Mouse (Mus musculus) G1E (cell line): Measurements from ENCODE around the gene Oxct2a. TPM values are rescaled to one million over a fixed set of nuclear protein-coding genes. Genes with fewer than 3 reads are reported as not detected.
A peak's percentile ranks its signal among the peaks of the same experiment; 100 is the strongest.
"Not testable (repeated sequence)": the region's sequence is repeated elsewhere in the genome, so short reads cannot be mapped to it uniquely, and the experiment has no call there.

Experiments used
- ATAC-seq: 2 replicates; pipeline ENCODE4 v1.8.0; 2016; ENCODE audit warnings: mild to moderate bottlenecking; ENCODE audit not compliant: insufficient number of reproducible peaks, poor library complexity, low FRiP score, severe bottlenecking; ENCODE audit errors: extremely low read depth
- DNase-seq: peaks from one replicate; pipeline ENCODE4 v3.0.0; 2012; ENCODE audit warnings: low spot score
- H3K27me3 ChIP-seq: 2 replicates; pipeline ENCODE4 v1.6.1; 2012; ENCODE audit warnings: mild to moderate bottlenecking, low read length, inconsistent platforms; ENCODE audit not compliant: insufficient read depth
- H3K36me3 ChIP-seq: replicated peaks from 2 replicates; pipeline ENCODE3; 2012; ENCODE audit warnings: mild to moderate bottlenecking, inconsistent platforms
- H3K4me1 ChIP-seq: 2 replicates; pipeline ENCODE4 v1.6.1; 2012; ENCODE audit warnings: low read depth, low read length, inconsistent platforms, mixed read lengths; ENCODE audit not compliant: insufficient read depth
- H3K4me3 ChIP-seq: 2 replicates; pipeline ENCODE4 v1.5.1; 2012; ENCODE audit warnings: low read depth, mild to moderate bottlenecking, inconsistent platforms, low read length, moderate library complexity, mixed read lengths
- H3K9me3 ChIP-seq: replicated peaks from 2 replicates; pipeline ENCODE4 v1.6.1; 2012; ENCODE audit warnings: inconsistent platforms
- CTCF ChIP-seq: IDR thresholded peaks from 2 replicates; pipeline ENCODE4 v1.5.1; 2012; ENCODE audit warnings: low read depth, low read length, inconsistent platforms, mixed read lengths
- GATA1 ChIP-seq: IDR thresholded peaks from 2 replicates; pipeline ENCODE4 v1.6.1; 2012; ENCODE audit warnings: borderline replicate concordance, low read length, inconsistent platforms, mixed read lengths
- GATA2 ChIP-seq: IDR thresholded peaks from 2 replicates; pipeline ENCODE4 v1.6.1; 2012; ENCODE audit warnings: low read depth, low read length, inconsistent platforms, borderline replicate concordance
- POLR2AphosphoS5 ChIP-seq: IDR thresholded peaks from 2 replicates; pipeline ENCODE4 v1.6.1; 2012; ENCODE audit warnings: low read depth, low read length, inconsistent platforms; ENCODE audit not compliant: insufficient replicate concordance
- TAL1 ChIP-seq: conservative IDR thresholded peaks from 2 replicates; pipeline ENCODE4 v1.6.1; 2012; ENCODE audit warnings: low read depth, low read length, inconsistent platforms, mixed read lengths
- polyA plus RNA-seq: library from polyadenylated mRNA; stranded (reverse); fragments of >175 nt; gene quantifications from 2 replicates; pipeline ENCODE4 v1.2.3, GENCODE M21; 2012
- total RNA-seq, 2 experiments: library from RNA; stranded (forward) in 1 of 2; stranded (reverse) in 1 of 2; fragments of 200-1000 nt in 1 of 2; fragments of >200 nt in 1 of 2; fragmentation: Nextera tagmentation in 1 of 2; gene quantifications; 2 replicates each; pipeline ENCODE4 v1.2.3; 2014 to 2017

Gene Oxct2a
- total and polyA plus RNA-seq, 3 experiments, result 0.33 TPM; not detected in 2

DNA sequence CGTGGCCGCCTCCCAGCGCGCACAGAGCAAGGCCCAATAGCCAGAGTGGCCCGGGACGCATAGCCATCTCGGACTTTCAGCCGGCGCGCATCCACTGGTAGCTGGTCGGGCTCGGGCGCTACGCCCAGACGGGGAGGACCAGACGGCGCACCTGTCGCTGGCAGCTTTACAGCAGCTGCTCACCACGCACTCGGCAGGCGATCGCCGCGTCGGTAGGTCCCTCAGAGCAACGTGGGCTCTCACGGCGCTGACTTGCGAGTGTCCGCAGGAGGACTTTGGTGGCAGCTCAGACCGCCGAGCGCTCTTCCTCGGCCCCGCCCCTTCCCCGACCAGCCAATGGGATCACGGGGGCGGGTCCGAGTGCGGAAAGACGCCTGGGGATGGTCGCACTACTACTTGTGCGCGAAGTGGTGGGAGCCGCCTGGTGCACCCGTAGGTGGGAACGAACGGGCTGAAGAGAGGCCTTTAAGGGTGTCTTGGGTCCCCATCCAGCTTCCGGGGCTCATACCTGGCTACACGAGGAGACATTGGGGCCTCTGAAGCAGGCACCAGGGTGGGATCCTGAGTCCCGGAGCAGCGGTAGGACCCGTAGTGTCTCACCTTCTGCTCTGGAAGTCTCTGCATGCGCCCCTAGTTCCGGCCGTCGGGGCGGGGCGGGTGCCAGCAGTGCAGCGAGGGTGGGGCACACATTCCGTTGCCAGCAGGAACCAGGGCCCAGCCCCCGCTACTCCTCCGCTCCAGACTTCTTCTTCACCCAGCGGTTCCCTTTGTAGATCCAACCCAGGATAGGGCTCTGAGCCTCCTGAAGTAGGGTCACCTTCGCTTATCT is 19.4 kb upstream of the Oxct2a start, which contains the start of gene Bmp8a:
TSS of gene Bmp8a (minus strand) at position 611 of the 829 bp plus-strand sequence.
- peaks cover 15% of the 10 kb centered on the region for H3K4me1 ChIP-seq
- DNase-seq (peak; percentile 62), ATAC-seq (peak; percentile 67)
- H3K27me3 ChIP-seq, result peaks cover 43% of the 10 kb centered on the region
- peak within 1 kb of the TSS; percentile 69 for H3K4me3 ChIP-seq
- no peak for TF ChIP-seq TAL1
- no peak for TF ChIP-seq GATA2
- TF ChIP-seq GATA1, result no peak
- TF ChIP-seq CTCF, result no peak
- H3K36me3 ChIP-seq, result no peaks in the 10 kb centered on the region
- peaks cover 8% of the 10 kb centered on the region for H3K9me3 ChIP-seq

DNA sequence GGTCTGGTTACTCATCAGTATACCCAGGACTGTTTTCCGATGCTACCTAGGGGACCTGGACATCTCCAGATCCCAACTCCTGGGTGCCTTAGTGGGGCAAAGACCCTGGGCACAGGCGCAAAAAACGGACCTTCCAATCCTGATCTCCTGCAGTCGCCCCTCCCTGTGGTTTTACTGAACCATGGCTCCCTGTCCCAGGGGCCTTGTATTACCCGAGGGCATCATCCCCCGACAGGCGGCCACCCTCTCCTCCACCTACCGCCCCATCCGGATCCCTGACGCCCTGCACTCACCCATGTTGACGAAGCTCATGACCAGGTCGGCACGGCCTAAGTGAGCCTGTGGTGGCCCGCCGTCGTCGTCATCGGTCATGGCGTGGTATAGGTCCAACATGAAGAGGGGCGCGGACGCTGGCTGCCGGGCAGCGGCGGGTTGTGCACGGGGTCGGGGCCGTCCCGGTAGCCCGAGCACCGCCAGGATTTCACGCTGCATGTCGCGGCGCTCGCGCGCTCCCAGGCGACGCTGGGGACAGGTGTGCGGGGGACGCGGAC is 18.7 kb upstream of the Oxct2a start:
- Histone ChIP-seq H3K27me3 (peaks cover 43% of the 10 kb centered on the region), H3K9me3 (peaks cover 8% of the 10 kb centered on the region), H3K36me3 (no peaks in the 10 kb centered on the region), H3K4me3 (peak overlapping the region; percentile 69; the same call in 1 of the 2 replicates), H3K4me1 (peaks cover 15% of the 10 kb centered on the region)
- DNase-seq (no peak), ATAC-seq (no peak)
- no peak for TF ChIP-seq TAL1
- TF ChIP-seq GATA2, result no peak

DNA sequence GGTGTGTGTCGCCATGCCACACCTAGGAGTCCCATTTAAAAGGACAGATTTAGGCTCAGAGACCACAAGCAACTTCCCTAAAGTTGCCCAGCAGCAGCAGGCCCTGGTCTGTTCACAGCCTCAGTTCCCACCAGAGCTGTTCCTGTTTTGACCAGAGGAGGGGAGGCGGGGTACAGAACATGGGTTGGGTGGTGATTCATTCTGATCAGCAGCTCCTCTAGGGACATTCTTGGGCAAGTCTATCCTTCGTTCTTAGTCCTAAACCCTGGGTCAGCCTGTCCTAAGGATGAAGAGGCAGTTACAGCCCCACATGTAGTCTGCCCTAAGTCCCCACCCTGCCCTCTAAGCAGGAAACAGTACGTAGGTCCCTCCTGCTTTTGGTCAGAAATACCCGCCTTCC is 16.8 kb upstream of the Oxct2a start:
- peaks cover 15% of the 10 kb centered on the region for H3K4me1 ChIP-seq
- TF ChIP-seq TAL1 (no peak), GATA1 (no peak)
- peaks cover 8% of the 10 kb centered on the region for H3K9me3 ChIP-seq
- peaks cover 50% of the 10 kb centered on the region for H3K27me3 ChIP-seq
- DNase-seq, result no peak
- ATAC-seq, result no peak
- no peak overlapping the region for H3K4me3 ChIP-seq
- H3K36me3 ChIP-seq, result no peaks in the 10 kb centered on the region

DNA sequence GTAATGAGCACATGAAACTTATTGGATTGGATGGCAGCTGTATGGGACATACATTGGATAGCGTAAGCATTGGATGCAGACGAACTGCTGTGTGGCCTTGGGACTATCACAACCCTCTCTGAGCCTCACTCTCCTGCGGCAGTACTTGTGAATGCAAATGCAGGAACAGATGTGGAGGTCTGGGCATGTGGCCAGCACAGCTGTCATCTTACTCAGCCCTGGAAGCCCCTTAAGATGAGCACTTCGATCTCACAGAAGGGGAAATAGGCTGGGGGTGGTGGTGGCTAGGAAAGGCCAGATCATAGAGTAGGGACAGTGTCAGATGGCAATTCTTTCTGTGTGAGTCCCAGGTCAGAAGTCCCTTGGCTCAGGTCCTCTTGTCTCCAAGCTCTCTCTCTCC is 14.3 kb upstream of the Oxct2a start:
- Histone ChIP-seq H3K4me3 (no peak overlapping the region), H3K9me3 (peaks cover 8% of the 10 kb centered on the region), H3K36me3 (no peaks in the 10 kb centered on the region), H3K27me3 (peaks cover 38% of the 10 kb centered on the region), H3K4me1 (peaks cover 6% of the 10 kb centered on the region)
- no peak for ATAC-seq
- DNase-seq, result no peak
- TF ChIP-seq CTCF (no peak), TAL1 (no peak), POLR2AphosphoS5 (no peak), GATA1 (no peak), GATA2 (no peak)

DNA sequence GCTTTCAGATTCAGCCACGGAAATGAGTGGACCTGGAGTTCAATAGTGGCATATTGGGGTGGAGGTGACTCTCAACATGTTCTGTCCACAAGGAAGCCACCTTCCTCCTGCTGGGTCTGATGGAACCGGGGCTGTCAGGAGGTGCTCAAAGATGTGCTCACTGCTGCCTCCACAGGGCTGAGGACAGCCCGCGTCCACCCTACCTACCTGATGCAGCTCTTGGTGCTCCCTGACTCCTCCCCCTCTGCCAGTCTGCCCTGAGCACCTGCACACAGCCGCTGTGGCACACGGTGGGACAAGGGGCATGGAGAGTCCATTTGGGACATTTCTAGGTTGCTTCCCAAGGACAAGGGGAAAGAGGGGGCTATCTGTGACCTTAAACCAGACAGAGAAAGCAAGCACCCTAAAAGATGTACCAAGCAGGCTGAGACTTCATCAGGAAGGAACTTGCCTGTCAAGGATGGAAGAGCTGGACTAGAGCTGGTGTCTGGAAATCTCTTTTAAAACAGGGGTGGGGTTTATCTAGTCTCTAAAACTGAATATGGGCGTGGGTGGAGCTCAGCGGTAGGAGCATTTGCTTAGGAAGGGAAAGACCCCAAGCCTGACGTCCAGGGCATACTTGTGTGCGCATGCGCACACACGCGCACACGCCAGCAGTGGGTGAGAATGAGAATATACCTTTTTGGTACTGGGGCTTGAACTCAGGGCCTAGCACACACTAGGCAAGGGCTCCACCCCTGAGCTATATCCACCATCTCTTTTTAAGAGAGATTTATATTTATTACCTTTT is 12.6 kb upstream of the Oxct2a start:
- ATAC-seq (no peak), DNase-seq (no peak)
- Histone ChIP-seq H3K4me3 (no peak overlapping the region), H3K36me3 (no peaks in the 10 kb centered on the region), H3K9me3 (peaks cover 4% of the 10 kb centered on the region), H3K27me3 (peaks cover 23% of the 10 kb centered on the region), H3K4me1 (no peaks in the 10 kb centered on the region)
- no peak for TF ChIP-seq POLR2AphosphoS5
- no peak for TF ChIP-seq GATA2
- no peak for TF ChIP-seq GATA1
- TF ChIP-seq CTCF, result no peak
- TF ChIP-seq TAL1, result no peak

DNA sequence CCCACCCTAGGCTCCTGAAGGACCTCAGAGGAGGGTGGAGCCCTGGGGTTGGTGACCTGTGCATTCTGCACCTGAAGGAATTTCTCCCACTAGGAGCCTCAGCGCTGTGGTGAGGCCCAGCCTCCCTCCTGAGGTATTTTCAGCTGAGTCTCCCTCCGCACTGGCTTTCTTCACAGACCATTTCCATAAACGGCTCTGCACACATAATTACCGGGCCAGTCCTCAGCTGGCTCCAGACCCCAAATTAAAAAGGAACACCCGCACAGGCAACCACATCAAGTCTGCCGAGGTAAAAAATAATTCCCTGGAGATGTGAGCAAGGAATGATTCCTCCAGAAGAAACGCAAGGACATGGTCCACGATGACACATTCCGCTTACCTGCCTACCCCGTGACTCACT is 11.8 kb upstream of the Oxct2a start:
- peaks cover 19% of the 10 kb centered on the region for H3K27me3 ChIP-seq
- H3K4me3 ChIP-seq, ATAC-seq, H3K36me3 ChIP-seq, DNase-seq, H3K9me3 ChIP-seq, H3K4me1 ChIP-seq: not testable (repeated sequence)
